Mouse (Mus musculus) thymus, postnatal 0 days (tissue): ENCODE results near the gene Gnmt. TPM values are rescaled to one million over a fixed set of nuclear protein-coding genes. Genes with fewer than 3 reads are reported as not detected.

Experiments
- polyA plus RNA-seq: library from polyadenylated mRNA; unstranded; fragments of >200 nt; fragmentation: Nextera tagmentation; extraction: Ambion mirVana; gene quantifications from 2 replicates; pipeline ENCODE4 v1.2.1, GENCODE M21; 2015

Gene Gnmt
- polyA plus RNA-seq, 1 experiment from 2014 or later = 3.0 TPM

Other genes with a start within 250 kb of the Gnmt start
- 0.08 TPM in 1 of 2 replicates, not detected in the other for gene Ttbk1, start 241.5 kb downstream of the Gnmt start, polyA plus RNA-seq
- gene Dnph1, start 232.5 kb downstream of the Gnmt start, polyA plus RNA-seq = 28.3 and 33.7 TPM in 2 replicates
- 2.5 and 2.8 TPM in 2 replicates for gene Cul9, start 182.8 kb downstream of the Gnmt start, polyA plus RNA-seq
- 5.0 and 7.5 TPM in 2 replicates for gene Srf, start 173.0 kb downstream of the Gnmt start, polyA plus RNA-seq
- 24.7 and 25.1 TPM in 2 replicates for gene Ptk7, start 99.7 kb downstream of the Gnmt start, polyA plus RNA-seq
- 17.7 and 18.4 TPM in 2 replicates for gene Klc4, start 83.1 kb downstream of the Gnmt start, polyA plus RNA-seq
- 110 and 113 TPM in 2 replicates for gene Mrpl2, start 82.9 kb downstream of the Gnmt start, polyA plus RNA-seq
- 14.0 and 16.0 TPM in 2 replicates for gene Cul7, start 78.8 kb downstream of the Gnmt start, polyA plus RNA-seq
- gene Rrp36, start 54.8 kb downstream of the Gnmt start, polyA plus RNA-seq = 53.2 and 68.6 TPM in 2 replicates
- gene Mea1, start 50.4 kb downstream of the Gnmt start, polyA plus RNA-seq = 106 and 109 TPM in 2 replicates
- 77.8 and 78.6 TPM in 2 replicates for gene Klhdc3, start 48.3 kb downstream of the Gnmt start, polyA plus RNA-seq
- 54.0 and 56.6 TPM in 2 replicates for gene Ppp2r5d, start 24.1 kb downstream of the Gnmt start, polyA plus RNA-seq
- gene Pex6, start 17.7 kb downstream of the Gnmt start, polyA plus RNA-seq = 22.8 and 23.3 TPM in 2 replicates
- 55.1 and 58.0 TPM in 2 replicates for gene Cnpy3, start 23.0 kb upstream of the Gnmt start, polyA plus RNA-seq
- gene Ptcra, start 34.5 kb upstream of the Gnmt start, polyA plus RNA-seq = 118 and 120 TPM in 2 replicates
- 112 and 116 TPM in 2 replicates for gene 2310039H08Rik, start 43.5 kb upstream of the Gnmt start, polyA plus RNA-seq
- 136 and 137 TPM in 2 replicates for gene Rpl7l1, start 53.5 kb upstream of the Gnmt start, polyA plus RNA-seq
- gene Bicral, start 129.3 kb upstream of the Gnmt start, polyA plus RNA-seq = 4.5 and 5.6 TPM in 2 replicates
- gene Tbcc, start 161.5 kb upstream of the Gnmt start, polyA plus RNA-seq = 54.1 and 60.3 TPM in 2 replicates
- gene Prph2, start 181.3 kb upstream of the Gnmt start, polyA plus RNA-seq = not detected in 2 replicates